Mouse (Mus musculus) adrenal gland, postnatal 36 days (tissue): ENCODE results near the gene Cd300e. TPM values are rescaled to one million over a fixed set of nuclear protein-coding genes. Genes with fewer than 3 reads are reported as not detected.

Experiments
- total RNA-seq, 2 experiments: library from RNA; stranded (reverse); gene quantifications; 2 replicates each; pipeline ENCODE4 v1.2.3; 2021

Cd300e gene
- total RNA-seq, 2 experiments from 2014 or later, result 0.26 to 0.43 TPM

Other genes starting within 250 kb of the Cd300e start
- gene Gprc5c, start 211.0 kb downstream of the Cd300e start, total RNA-seq, result 1 to 10 TPM; 6.9 to 8.8 TPM
- 1 to 10 TPM; 1.4 to 2.4 TPM for gene Cd300a, start 172.1 kb downstream of the Cd300e start, total RNA-seq
- gene Cd300lb, start 127.8 kb downstream of the Cd300e start, total RNA-seq, result 1 to 10 TPM in 1 of 2 experiments, under 1 TPM in 1; 0.89 to 1.5 TPM
- gene Cd300c, start 93.0 kb downstream of the Cd300e start, total RNA-seq, result not detected
- gene Cd300ld, start 72.3 kb downstream of the Cd300e start, total RNA-seq, result 1 to 10 TPM; 1.1 TPM
- gene Cd300c2, start 60.3 kb downstream of the Cd300e start, total RNA-seq, result 1 to 10 TPM; 3.0 to 5.5 TPM
- gene Cd300ld2, start 46.0 kb downstream of the Cd300e start, total RNA-seq, result not detected
- gene Cd300ld4, start 35.2 kb downstream of the Cd300e start, total RNA-seq, result under 1 TPM in 1 of 2 experiments, not detected in 1; 0.63 TPM
- 1 to 10 TPM; 5.3 to 8.1 TPM for gene Cd300ld5, start 24.4 kb downstream of the Cd300e start, total RNA-seq
- gene Cd300ld3, start 13.8 kb downstream of the Cd300e start, total RNA-seq, result 1 to 10 TPM; 1.6 to 5.3 TPM
- gene Rab37, start 29.3 kb upstream of the Cd300e start, total RNA-seq, result under 1 TPM; 0.56 TPM
- gene Cd300lf, start 71.8 kb upstream of the Cd300e start, total RNA-seq, result 1 to 10 TPM in 1 of 2 experiments, under 1 TPM in 1; 0.69 to 1.0 TPM
- gene Slc9a3r1, start 101.2 kb upstream of the Cd300e start, total RNA-seq, result 10 to 100 TPM; 18.1 to 20.3 TPM
- 10 to 100 TPM; 19.9 to 23.2 TPM for gene Tmem104, start 125.3 kb upstream of the Cd300e start, total RNA-seq
- gene Nat9, start 125.7 kb upstream of the Cd300e start, total RNA-seq, result 10 to 100 TPM; 26.7 to 29.4 TPM
- gene Grin2c, start 205.1 kb upstream of the Cd300e start, total RNA-seq, result 1 to 10 TPM; 1.7 to 4.6 TPM
- gene Fdxr, start 214.9 kb upstream of the Cd300e start, total RNA-seq, result 1,000 to 10,000 TPM; 1,168 to 1,492 TPM
- gene Fads6, start 235.5 kb upstream of the Cd300e start, total RNA-seq, result 10 to 100 TPM; 47.5 to 75.9 TPM
- gene Otop2, start 245.0 kb upstream of the Cd300e start, total RNA-seq, result not detected